Mouse (Mus musculus) cerebellum, postnatal 14 days (tissue): ENCODE measurements around the gene Pex11b.
"Not testable (repeated sequence)": the region's sequence is repeated elsewhere in the genome, so short reads cannot be mapped to it uniquely, and the experiment has no call there.

Experiments used
- DNase-seq, 2 experiments: peaks; one replicate each; pipeline ENCODE4 v3.0.0; 2021; ENCODE audit warnings: mixed read lengths in 2 of 2

The Pex11b gene

DNA sequence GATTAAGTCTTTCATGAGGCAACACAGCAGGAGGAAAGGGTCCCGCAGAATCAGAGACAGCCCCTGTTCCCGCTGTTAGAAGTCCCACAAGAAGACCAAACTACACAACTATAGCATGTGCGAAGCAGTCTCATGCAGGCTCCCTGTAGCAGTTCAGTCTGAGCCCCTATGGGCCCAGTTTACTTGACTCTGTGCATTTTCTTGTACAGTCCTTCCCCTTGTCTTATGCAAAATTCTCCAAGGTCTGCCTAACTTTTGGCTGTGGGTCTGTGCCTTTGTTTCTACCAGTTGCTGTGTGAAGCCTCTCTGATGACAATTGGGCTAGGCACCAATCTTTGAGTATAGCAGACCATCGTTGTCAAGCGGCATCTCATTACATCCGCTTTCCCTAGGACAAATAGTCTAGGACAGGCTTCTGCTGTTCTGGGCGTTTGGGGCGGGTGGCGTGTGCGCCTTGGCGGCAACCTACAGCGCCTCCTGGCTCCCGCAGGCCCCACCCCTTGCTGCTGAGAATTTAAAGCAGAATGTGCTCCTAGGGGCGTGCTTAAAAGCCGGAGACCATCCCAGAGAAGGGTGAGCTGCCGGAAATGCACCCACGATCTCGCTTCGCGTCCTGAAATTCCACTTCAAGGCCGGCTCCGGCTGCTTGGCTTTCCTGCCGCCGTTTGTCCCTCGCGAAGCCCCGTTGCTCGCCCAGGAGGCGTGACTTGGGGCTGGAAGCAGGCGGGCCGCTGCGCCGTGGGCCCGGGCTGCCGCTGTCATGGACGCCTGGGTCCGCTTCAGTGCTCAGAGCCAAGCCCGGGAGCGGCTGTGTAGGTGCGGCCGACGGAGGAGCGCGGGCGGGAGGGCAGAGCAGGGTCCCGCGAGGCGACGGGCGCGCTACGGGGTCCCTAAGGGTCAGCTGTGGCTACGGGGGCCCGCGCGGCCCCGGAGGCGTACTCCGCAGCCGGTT is at the start of gene Pex11b, which contains the start of gene Gm42957:
Pex11b (plus strand) TSS at position 449 of the 952 bp plus-strand sequence.
Gm42957 (plus strand) TSS at position 547 of the 952 bp plus-strand sequence.
- DNase-seq, result peak; percentile 83 to 87

DNA sequence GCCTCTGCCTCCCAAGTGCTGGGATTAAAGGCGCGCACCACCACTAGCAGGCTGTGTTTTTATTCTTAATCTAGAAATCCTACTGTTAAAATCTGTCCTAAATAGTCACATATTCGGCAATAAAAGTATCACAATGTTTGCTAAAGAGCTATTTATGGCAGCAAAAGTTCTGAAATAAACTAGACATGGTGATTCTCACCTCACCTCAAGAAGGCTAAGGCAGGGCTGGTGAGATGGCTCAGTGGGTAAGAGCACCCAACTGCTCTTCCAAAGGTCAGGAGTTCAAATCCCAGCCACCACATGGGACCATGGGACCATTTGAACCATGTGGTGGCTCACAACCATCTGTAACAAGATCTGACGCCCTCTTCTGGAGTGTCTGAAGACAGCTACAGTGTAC is 44.5 kb upstream of the Pex11b start:
- no peak for DNase-seq

DNA sequence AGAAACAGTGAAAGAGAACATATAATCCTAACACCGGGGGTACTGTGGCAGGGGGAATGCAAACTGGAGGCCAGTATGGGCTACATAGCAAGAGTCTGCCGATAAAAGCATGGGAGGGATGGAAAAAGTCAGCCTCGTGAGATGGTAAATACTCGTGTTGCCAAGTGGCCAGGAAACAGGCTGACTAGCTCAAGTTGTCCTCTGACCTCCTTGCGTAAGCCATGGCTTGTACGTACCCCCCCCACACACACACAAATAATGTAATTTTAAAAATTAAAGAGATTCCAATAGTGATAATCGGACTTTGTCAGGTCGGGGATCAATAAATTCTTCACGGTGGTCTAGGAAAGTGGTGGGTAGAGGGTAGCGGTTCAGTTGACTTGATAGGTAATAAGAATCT is 41.8 kb upstream of the Pex11b start:
- peak; percentile 42 to 52 for DNase-seq

DNA sequence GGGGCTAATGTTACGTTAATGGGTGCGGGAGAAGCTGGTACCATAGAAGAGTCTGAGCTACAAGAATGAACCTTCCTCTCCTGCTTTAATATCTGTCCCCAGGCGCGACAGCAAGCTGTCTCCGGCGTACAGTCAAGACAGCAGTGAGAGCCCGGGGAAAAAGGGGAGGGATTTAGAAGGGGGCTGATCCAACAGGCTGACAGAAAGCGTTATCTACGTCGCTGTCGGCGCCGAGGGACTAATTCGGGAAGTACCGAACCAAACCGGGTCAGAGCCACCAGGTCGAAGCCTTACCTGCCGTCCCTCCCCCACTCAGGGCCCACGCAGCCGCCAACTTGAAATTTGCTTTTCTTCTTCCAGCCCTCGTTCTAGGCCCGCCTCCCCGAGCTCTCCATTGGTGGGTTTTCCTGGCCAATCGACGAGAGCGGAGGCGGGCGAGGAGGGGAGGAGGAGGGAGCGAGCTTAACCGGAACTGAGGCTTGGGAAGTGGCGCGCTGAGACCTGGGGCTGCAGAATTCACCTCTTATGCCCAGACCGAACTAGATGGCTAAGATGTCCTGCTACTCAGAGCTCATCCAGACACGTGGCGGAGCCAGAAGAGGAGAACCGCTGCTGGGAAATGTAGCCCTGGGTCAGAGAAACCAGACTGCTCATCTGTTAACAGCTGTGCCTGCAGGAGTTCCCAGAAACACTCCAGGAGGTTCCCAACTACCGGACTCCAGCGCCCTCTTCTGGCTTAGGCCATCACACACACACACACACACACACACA is 41.2 kb upstream of the Pex11b start, which contains the start of gene Polr3gl:
Polr3gl (minus strand) TSS at position 392 of the 771 bp plus-strand sequence.
- DNase-seq, result peak; percentile 97 to 98

DNA sequence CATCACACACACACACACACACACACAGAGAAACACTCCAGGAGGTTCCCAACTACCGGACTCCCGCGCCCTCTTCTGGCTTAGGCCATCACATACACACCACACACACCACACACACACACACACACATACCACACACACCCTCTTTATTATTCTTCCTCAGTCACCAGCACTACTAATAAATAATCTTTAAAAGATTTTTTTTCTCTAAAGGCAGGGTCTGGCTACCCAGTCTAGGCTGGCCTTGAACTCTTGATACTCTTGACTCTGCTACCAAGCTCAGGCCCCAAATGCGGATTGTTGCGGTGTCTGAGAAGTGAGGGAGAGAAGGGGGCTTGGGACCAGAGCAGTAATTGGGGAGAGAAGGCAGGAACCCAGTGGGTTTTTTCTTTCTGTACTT is 40.3 kb upstream of the Pex11b start:
- DNase-seq, result peak in 1 of 2 experiments; percentile 48

DNA sequence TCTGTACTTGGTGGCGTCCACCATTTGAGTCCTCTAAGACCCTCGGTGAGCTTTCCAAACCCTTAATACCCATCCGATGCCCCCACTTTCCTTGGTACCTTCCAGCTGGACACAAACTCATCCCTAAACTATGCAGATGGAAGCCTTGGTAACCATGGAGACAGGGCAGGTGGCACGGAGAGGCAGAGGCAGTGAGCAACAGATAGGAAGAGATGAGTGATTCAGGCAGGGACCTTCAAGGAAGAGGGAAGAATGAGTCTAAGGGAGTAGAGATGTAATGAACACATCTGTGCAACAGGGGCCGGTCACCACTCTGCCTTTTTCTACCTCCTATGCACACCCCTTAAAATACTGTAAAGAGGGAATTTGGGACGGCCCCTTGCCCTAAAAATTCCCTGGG is 39.5 kb upstream of the Pex11b start:
- DNase-seq, result peak; percentile 58

DNA sequence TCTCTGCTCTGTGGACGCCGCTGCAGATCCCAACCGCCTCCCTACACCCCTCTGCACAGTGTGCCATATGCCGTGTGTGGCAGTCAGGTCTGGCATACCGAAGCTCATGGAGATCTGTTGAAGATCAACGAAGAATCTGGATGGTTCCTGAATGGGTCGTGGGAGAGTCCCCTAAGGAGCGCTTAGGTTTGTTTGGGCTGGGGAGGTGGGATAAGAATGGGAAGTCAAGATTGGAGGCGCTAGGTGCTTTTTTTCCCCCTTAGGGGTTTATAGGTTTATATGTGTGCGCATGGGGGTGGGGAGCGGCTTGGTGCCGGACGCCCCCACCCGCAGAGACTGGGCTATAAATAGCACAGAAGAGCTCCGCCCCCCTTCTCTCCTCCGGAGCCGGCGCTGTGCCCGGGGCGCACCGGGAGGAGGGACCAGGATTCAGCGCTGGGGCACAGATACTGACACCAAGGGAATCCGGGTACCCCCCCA is 38.9 kb upstream of the Pex11b start, which contains the start of gene Ankrd34a:
Ankrd34a (plus strand) TSS at position 409 of the 480 bp plus-strand sequence.
- peak; percentile 91 to 94 for DNase-seq

DNA sequence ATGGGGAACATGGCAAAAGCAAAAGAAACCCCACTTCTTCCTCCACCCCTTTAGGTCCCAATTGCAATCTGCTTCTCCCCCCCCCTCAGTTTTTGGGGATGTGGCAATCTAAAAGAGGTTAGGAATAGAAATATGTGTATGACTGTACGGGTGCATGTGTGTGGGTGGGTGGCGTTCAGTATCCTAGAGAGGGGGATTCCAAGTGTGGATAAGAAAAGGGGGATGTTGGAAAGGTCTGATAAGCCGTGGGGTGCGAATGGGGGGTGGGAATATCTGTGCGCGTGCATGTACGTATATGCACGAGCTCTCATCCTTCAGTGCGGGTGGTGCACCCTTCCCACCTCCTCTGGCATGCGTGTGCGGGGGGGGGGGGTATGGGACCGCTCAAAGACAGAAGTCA is 38.3 kb upstream of the Pex11b start:
- DNase-seq, result peak; percentile 53 to 57

DNA sequence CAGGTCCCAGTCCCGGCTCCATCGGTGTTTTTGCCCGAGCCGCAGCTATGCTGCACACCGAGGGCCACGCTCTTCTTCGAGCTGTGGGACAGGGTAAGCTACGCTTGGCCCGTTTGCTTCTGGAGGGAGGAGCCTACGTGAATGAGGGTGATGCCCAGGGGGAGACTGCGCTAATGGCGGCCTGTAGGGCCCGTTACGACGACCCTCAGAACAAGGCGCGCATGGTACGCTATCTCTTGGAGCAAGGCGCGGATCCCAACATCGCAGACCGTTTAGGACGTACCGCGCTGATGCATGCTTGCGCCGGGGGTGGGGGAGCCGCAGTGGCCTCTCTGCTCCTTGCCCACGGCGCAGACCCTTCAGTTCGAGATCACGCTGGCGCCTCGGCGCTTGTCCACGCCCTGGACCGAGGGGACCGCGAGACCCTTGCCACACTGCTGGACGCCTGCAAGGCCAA is 37.7 kb upstream of the Pex11b start:
- DNase-seq, result peak; percentile 59 to 63

DNA sequence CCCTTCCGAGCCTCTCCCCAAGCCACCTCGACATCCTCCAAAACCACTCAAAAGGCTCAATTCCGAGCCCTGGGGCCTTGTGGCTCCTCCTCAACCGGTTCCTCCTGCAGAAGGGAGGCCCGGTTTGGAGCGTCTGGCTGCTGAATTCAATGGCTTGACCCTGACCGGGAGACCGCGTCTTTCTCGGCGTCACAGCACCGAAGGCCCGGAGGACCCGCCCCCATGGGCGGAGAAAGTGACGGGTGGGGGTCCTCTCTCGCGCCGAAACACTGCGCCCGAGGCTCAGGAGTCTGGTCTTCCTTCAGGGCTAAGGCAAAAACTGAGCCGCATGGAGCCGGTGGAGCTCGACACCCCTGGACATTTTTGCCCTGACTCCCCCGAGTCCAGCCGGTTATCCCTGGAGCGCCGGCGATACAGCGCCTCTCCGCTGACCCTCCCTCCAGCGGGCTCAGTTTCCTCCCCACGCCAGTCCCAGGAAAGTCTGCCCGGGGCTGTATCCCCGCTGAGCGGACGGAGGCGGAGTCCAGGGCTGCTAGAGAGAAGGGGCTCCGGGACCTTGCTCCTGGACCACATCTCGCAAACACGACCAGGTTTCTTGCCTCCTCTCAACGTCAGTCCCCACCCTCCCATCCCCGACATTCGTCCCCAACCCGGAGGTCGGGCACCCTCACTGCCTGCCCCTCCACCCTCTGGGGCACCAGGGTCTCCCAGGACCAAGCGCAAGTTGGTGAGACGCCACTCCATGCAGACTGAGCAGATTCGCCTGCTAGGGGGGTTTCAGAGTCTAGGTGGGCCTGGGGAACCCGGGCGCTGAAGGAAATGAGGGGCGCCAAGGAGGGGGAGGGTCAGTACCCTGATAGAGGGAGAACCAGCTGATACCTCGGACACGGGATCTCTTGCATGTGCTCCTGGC is 36.8 kb upstream of the Pex11b start:
- peak; percentile 75 to 78 for DNase-seq

DNA sequence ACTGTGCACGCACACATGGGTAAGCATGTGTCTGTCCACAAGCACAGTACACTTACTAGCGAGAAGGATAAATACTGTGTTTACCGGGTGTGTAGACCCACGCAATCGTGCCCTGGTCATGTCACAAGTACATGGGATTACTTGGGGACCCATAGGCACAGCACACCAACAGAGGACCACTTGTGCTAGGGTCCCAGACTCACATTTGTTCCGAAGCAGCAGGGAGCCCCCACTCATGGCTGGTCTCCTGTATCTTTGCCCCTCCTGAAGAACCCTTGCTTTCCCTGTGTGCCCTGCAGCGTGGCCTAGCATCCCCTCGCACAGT is 36.1 kb upstream of the Pex11b start:
- peak in 1 of 2 experiments; percentile 28 for DNase-seq

DNA sequence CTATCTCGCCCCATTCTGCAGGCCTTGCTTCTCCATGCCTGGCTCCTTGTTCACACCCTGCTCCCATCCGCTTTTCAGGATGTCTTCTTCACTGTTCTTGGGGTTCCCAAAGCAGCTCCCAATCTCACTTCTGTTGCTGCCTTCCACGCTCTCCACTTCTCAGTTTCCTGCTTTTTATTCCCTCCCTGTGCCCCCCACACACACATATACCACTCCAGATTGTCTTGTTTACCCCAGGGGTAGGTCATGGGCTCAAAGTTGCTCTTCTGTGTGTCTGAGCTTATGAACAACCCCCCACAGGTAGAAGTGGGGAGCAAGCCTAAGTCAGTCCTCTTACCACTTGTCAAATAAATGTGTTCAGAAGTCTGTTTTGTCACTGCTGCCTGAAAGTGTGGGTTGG is 35.8 kb upstream of the Pex11b start:
- DNase-seq, result no peak

DNA sequence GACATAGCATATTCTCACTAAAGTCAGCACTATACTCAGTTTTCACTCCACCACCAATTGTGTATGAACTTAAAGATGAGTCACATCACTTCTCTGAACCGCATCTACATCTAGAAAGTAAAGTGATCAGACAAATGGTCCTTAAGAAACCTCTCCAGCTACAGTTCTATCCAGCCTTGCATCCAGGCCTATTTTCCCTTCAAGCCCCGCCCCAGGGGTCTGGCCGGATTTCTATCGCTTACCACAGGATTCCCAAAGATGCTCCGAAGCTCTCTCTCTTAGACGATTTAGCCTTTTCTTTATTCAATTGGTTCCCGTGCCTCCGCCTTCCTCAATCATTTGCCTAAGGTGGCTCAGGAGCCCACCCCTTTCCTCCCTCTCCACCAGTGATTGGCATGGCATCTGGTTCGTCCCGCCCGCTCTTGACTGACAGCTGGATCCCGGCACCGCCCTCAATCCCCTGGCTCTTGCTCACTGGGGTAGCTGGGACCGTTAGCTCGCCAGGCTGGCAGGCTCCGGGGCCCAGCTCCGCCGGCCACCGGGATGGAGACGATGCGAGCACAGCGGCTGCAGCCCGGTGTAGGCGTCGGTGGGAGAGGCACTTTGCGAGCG is 34.4 kb upstream of the Pex11b start, which contains the start of gene Lix1l:
Lix1l (plus strand) TSS at position 511 of the 612 bp plus-strand sequence.
- DNase-seq, result peak; percentile 87 to 90

DNA sequence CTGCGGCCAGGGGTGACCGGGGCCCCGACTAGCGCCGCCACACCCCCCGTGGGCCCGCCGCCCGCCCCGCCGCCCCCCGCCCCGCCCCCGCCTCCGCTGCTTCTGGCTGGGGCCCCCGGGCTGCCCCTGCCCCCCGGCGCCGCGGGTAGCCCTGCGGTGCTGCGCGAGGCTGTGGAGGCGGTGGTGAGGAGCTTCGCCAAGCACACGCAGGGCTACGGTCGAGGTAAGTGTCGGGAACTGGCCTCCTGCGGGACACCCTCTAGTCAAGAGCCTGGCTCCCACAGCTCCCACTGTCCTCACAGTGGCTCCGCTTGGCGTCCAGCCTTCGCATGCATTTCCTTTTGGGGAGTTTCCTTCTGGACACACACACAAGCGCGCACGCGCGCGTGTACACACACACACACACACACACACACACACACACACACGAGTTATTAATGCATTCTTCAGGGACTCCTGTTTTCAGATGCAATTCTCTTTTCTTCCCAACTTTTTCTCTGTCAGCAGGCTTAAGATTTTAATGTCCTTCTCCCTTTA is 33.9 kb upstream of the Pex11b start:
- peak; percentile 71 for DNase-seq

DNA sequence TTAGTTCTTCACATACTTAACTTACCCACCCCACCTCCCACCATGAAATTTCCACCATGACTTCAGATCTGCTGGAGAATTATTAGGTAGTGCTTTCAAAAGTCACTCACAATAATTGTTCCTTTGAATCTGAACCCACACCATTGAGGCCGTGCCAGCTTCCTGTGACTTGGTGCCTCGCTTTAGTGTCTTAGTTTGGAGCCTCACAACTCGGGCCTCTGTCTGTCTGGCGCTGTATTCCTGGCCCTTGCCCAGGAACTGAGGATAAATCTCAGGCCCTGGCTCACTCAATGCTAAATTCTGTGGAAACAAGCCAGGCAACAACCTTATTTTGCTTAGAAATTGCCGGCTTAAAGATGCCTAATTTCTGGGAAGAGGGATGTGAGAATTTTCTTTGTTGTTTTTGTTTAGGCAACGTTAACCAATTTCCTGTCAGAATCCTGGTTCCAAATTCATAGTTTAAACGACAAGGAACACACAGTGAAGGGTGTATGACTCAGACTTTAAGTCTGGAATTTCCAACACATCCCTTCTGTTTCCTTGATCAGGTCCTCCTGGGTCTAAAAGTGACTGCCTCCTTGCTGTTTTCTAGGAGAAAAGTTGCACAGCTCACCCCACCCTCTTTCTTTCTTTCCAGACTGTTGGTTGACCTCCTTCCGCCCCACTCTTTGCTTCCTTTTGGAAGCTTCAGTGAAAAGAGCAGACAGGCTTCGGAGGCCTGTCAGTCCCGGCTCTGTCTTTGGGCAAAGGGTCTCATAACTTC is 33.1 kb upstream of the Pex11b start:
- peak; percentile 47 to 50 for DNase-seq

DNA sequence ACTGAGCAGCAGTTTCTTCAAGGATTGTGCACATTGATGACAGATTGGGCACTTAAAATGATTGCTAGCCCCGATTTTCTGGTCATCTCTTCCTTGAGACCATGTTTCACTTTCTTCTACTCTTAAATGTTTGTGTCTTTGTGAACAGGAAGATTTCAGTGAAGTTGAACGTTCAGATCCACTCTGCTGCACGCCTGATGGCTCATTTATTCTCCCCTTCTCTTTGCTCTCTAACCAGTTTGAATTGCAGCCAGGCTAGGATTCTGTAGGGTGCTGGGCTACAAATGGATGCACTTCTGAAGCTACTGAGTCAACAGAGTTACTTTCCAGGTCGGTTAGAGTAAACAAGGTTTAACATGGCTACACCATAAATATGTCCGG is 32.5 kb upstream of the Pex11b start:
- no peak for DNase-seq

DNA sequence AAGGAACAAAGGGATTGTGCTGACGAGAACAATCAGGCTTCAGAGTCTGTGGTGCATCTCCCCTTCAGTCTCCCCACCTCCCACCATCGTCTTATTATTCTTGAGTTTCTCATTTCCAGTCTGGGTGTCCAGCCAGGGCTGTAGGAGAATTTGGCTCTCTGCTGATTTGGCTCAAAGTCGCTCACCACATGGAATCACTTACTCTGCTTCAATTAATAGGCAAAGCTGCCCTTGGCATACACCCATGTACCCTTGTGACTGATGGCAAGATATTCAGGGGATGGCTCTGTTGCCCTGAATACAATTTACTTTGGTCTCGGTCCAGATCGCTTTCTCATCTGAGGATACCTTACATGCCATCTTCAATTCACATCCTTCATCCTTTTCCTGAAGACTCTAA is 31.9 kb upstream of the Pex11b start:
- peak; percentile 82 to 84 for DNase-seq

DNA sequence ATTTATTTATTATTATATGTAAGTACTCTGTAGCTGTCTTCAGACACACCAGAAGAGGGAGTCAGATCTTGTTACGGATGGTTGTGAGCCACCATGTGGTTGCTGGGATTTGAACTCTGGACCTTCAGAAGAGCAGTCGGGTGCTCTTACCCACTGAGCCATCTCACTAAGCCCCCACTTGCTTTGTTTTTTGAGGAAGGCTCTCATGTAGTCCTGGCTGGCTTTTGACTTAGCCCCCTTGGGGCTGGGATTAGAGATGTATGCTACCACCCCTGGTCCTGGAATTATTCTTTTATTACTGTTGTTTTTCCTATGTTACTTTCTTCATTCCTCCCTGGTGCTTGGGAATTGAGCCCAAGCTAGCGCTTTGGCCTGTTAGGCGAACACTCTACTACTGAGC is 29.2 kb upstream of the Pex11b start:
- DNase-seq, result not testable (repeated sequence)

DNA sequence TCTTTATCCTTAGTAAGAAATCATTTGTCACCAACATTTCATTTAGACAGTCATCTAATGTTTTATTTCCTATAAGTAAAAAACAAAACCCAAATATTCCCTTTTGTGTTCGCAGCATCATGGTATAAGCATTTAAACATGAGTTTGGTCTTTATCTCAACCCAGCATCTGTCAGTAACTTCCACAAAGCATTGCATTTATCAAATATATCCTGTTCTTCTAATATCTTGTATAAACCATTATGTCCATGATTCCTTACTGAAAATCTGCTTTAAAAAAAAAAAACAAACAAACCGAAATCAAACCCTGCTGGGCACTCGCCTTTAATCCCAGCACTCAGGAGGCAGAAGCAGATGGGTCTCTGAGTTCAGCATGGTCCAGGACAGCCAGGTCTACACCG is 28.6 kb upstream of the Pex11b start:
- DNase-seq, result no peak

DNA sequence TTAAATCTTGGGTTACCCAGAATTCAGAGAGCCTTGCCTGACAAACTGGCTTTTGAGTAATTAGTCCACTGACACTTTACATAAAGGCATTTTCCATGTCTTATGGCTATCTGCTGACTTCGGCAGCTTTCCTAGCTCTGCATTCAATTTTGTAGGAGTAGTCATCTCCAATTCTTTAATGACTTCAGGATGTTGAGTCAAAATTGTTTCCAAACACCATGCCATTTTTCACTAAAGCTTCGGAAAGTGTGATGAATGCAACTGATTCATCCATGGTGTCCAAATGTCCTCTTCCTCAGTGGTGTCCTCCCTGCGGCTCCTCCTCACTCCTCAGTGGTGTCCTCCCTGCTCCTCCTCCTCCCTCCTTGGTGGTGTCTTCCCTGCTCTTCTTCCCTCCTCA is 17.2 kb upstream of the Pex11b start:
- DNase-seq, result no peak

DNA sequence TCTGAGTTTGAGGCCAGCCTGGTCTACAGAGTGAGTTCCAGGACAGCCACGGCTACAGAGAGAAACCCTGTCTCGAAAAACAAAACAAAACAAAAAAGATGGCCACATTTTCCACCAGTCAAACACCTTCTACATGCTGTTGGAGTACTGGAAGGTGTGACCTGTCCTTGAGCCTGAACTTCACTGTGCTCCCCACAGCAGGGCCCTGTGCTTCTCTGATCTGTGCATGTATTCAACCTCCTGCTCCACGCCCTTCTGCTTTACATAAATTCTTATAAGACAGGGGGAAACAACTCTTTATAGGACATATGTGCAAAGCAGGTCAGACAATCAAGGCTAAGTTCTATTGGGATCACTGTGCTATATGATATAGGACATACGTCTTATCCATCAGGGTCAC is 12.0 kb upstream of the Pex11b start:
- DNase-seq, result no peak
